In the genomic region with DNA sequence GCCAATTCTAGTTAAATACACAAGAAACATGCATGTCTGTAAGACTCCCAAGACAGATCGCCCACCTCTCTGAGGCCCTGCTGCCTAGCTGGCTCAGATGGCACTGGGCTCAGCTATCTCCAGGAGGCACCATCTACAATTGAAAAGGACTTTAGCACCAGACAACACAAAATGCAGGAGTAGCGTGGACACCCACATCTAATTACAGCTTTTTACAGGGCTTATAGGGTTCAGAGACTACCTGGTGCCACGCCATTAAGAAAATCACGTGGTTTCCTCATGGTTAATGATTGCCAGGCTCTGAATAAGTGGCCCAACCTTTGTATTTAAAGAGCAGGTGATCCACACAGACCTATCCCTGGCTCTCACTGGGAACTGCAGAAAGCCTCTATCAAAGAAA, we compare ENCODE assay signal across 9 mouse cellular contexts. TPM values are rescaled to one million over a fixed set of nuclear protein-coding genes. Genes with fewer than 3 reads are reported as not detected.
DNase-seq lines count a peak whose midpoint lies in the region; ATAC-seq and TF ChIP-seq lines count a peak whose summit lies in the region.
"Had no signal": no experiment of that assay in that cellular context is flagged by ENCODE, and none has a peak within 500 bp of the region (broad histone marks: within the 10 kb centered on the region; RNA-seq: fewer than 3 reads in every experiment).

No protein-coding gene starts in this region.

- no peak overlapping the region for H3K27ac ChIP-seq in forebrain, embryonic 11.5 days (ENCODE audit: low read depth, low read length)
- no peak overlapping the region for H3K27ac ChIP-seq in forebrain, postnatal 0 days (ENCODE audit: low read depth, low read length)
- peak overlapping the region; percentile 42; the same call in 1 of the 2 replicates for H3K27ac ChIP-seq in ES-Bruce4 (ENCODE audit: insufficient read depth, low read length)
- H3K27ac ChIP-seq in kidney, postnatal 0 days, result peak overlapping the region; percentile 61; the same call in 1 of the 2 replicates
- no peak overlapping the region for H3K27ac ChIP-seq in lung, embryonic 14.5 days (ENCODE audit: low read depth)
- H3K27ac ChIP-seq in left cerebral cortex, adult 2 months, result no peak overlapping the region

- H3K9me3 ChIP-seq in forebrain, embryonic 11.5 days (ENCODE audit: control insufficient read depth, low read length), result no peaks in the 10 kb centered on the region
- H3K9me3 ChIP-seq in forebrain, postnatal 0 days (ENCODE audit: low read length), result no peaks in the 10 kb centered on the region
- peaks cover 3% of the 10 kb centered on the region; the same call in 1 of the 2 replicates for H3K9me3 ChIP-seq in ES-Bruce4 (replicated peaks; ENCODE audit: control insufficient read depth, insufficient read depth, low read length, poor library complexity, severe bottlenecking)
- H3K9me3 ChIP-seq in kidney, postnatal 0 days (replicated peaks; ENCODE audit: low read length), result no peaks in the 10 kb centered on the region
- H3K9me3 ChIP-seq in lung, embryonic 14.5 days (ENCODE audit: low read depth, low read length), result no peaks in the 10 kb centered on the region

- no peak for TF ChIP-seq CTCF in forebrain, postnatal 0 days (IDR thresholded peaks at IDR 0.05; ENCODE audit: low read depth)
- no peak for TF ChIP-seq CTCF in ES-Bruce4 (IDR thresholded peaks at IDR 0.05; ENCODE audit: low read depth, low read length)
- no peak for TF ChIP-seq CTCF in kidney, postnatal 0 days (IDR thresholded peaks at IDR 0.05; ENCODE audit: low read depth)
- no peak for TF ChIP-seq CTCF in lung, embryonic 14.5 days (IDR thresholded peaks at IDR 0.05; ENCODE audit: low read depth)
- TF ChIP-seq CTCF in left cerebral cortex, adult 2 months (IDR thresholded peaks at IDR 0.05), result no peak

- no peak overlapping the region for H3K4me2 ChIP-seq in forebrain, embryonic 11.5 days (ENCODE audit: low read depth, low read length, severe bottlenecking)
- no peak overlapping the region for H3K4me2 ChIP-seq in forebrain, postnatal 0 days (ENCODE audit: low read depth)
- peak overlapping the region; percentile 42 for H3K4me2 ChIP-seq in kidney, postnatal 0 days (ENCODE audit: low read length)
- H3K4me2 ChIP-seq in lung, embryonic 14.5 days, result peak overlapping the region; percentile 19; the same call in 1 of the 2 replicates

- H3K4me1 ChIP-seq in forebrain, embryonic 11.5 days (replicated peaks; ENCODE audit: control insufficient read depth, insufficient read depth, low read length), result no peaks in the 10 kb centered on the region
- H3K4me1 ChIP-seq in forebrain, postnatal 0 days (ENCODE audit: insufficient read depth), result no peaks in the 10 kb centered on the region
- H3K4me1 ChIP-seq in ES-Bruce4 (ENCODE audit: control insufficient read depth, insufficient read depth, low read length), result no peaks in the 10 kb centered on the region
- H3K4me1 ChIP-seq in kidney, postnatal 0 days (replicated peaks; ENCODE audit: insufficient read depth, low read length), result no peaks in the 10 kb centered on the region
- H3K4me1 ChIP-seq in lung, embryonic 14.5 days (ENCODE audit: insufficient read depth), result no peaks in the 10 kb centered on the region

- no peak overlapping the region for H3K4me3 ChIP-seq in forebrain, embryonic 11.5 days (ENCODE audit: low read depth, low read length)
- no peak overlapping the region for H3K4me3 ChIP-seq in forebrain, postnatal 0 days (ENCODE audit: low read depth, low read length)
- H3K4me3 ChIP-seq in ES-Bruce4 (ENCODE audit: low read depth, low read length), result no peak overlapping the region
- H3K4me3 ChIP-seq in kidney, postnatal 0 days (replicated peaks; ENCODE audit: low read depth, low read length), result no peak overlapping the region
- no peak overlapping the region for H3K4me3 ChIP-seq in lung, embryonic 14.5 days (ENCODE audit: low read depth, low read length)
- no peak overlapping the region for H3K4me3 ChIP-seq in left cerebral cortex, adult 2 months

- intact Hi-C loops in left cerebral cortex, adult 2 months (cut with DNase I), result loop anchor here (1.0 to 10.0 kb wide), 4 partner anchors 174 to 398 kb away; no protein-coding TSS in a partner anchor

- H3K36me3 ChIP-seq in forebrain, embryonic 11.5 days (ENCODE audit: control insufficient read depth, insufficient read depth, low read length), result no peaks in the 10 kb centered on the region
- H3K36me3 ChIP-seq in forebrain, postnatal 0 days (ENCODE audit: insufficient read depth), result no peaks in the 10 kb centered on the region
- no peaks in the 10 kb centered on the region for H3K36me3 ChIP-seq in ES-Bruce4 (ENCODE audit: control insufficient read depth, insufficient read depth, low read length, poor library complexity, severe bottlenecking)
- H3K36me3 ChIP-seq in kidney, postnatal 0 days (ENCODE audit: insufficient read depth, low read length), result no peaks in the 10 kb centered on the region
- no peaks in the 10 kb centered on the region for H3K36me3 ChIP-seq in lung, embryonic 14.5 days (ENCODE audit: insufficient read depth)

- no peaks in the 10 kb centered on the region for H3K27me3 ChIP-seq in forebrain, embryonic 11.5 days (ENCODE audit: control insufficient read depth, insufficient read depth, low read length)
- no peaks in the 10 kb centered on the region for H3K27me3 ChIP-seq in forebrain, postnatal 0 days (ENCODE audit: insufficient read depth, low read length)
- H3K27me3 ChIP-seq in ES-Bruce4 (ENCODE audit: control insufficient read depth, insufficient read depth, low read length, poor library complexity, severe bottlenecking), result no peaks in the 10 kb centered on the region
- no peaks in the 10 kb centered on the region for H3K27me3 ChIP-seq in kidney, postnatal 0 days (ENCODE audit: insufficient read depth, low read length)
- no peaks in the 10 kb centered on the region for H3K27me3 ChIP-seq in lung, embryonic 14.5 days (ENCODE audit: insufficient read depth, low read length)

- ATAC-seq in forebrain, embryonic 11.5 days (replicated peaks; ENCODE audit: low FRiP score), result no peak
- ATAC-seq in forebrain, postnatal 0 days, result no peak
- peak; percentile 94 for ATAC-seq in kidney, postnatal 0 days (replicated peaks; ENCODE audit: low FRiP score, low read depth)
- peak; percentile 69; the same call in 1 of the 2 replicates for ATAC-seq in lung, embryonic 14.5 days (ENCODE audit: insufficient read depth)

- no peak for TF ChIP-seq POLR2A in ES-Bruce4 (IDR thresholded peaks at IDR 0.05; ENCODE audit: insufficient read depth, low read length)

- no peak for TF ChIP-seq EP300 in ES-Bruce4 (IDR thresholded peaks at IDR 0.05; ENCODE audit: insufficient read depth, low read depth, low read length)

- WGBS in forebrain, embryonic 11.5 days, result 53% methylated on average over 4 of the region's 4 CpGs
- 55% methylated on average over 4 of the region's 4 CpGs for WGBS in forebrain, postnatal 0 days
- 37% methylated on average over 4 of the region's 4 CpGs for WGBS in kidney, postnatal 0 days
- WGBS in lung, embryonic 14.5 days, result 46% methylated on average over 4 of the region's 4 CpGs

- DNase-seq in forebrain, embryonic 11.5 days (ENCODE audit: low spot score), result peak; percentile 34
- no peak for DNase-seq in forebrain, postnatal 0 days
- peak; percentile 54 for DNase-seq in kidney, postnatal 0 days (ENCODE audit: low spot score)
- peak; percentile 69 for DNase-seq in lung, embryonic 14.5 days
- no peak for DNase-seq in spleen, postnatal 14 days (ENCODE audit: low spot score in 2 of 2)
- no peak for DNase-seq in left cerebral cortex, adult 2 months (ENCODE audit: extremely low spot score in 1 of 2, low spot score in 2 of 2)
- no peak for DNase-seq in frontal cortex, adult 2 months (ENCODE audit: extremely low spot score in 1 of 2, low spot score in 1 of 2)

- no peak overlapping the region for H3K9ac ChIP-seq in forebrain, embryonic 11.5 days (ENCODE audit: low read length)
- no peak overlapping the region for H3K9ac ChIP-seq in forebrain, postnatal 0 days
- no peak overlapping the region for H3K9ac ChIP-seq in ES-Bruce4 (ENCODE audit: low read depth, poor library complexity, severe bottlenecking)
- no peak overlapping the region for H3K9ac ChIP-seq in kidney, postnatal 0 days (ENCODE audit: low read depth, low read length)
- no peak overlapping the region for H3K9ac ChIP-seq in lung, embryonic 14.5 days

RNA-seq across cellular contexts. Expression of a gene that starts 15.9 kb away (rescaled TPM):
- 142 and 160 TPM in 2 replicates for polyA plus RNA-seq in forebrain, embryonic 11.5 days (2014; fragmentation: Nextera tagmentation; extraction: Ambion mirVana)
- 63.9 and 79.9 TPM in 2 replicates for total RNA-seq in forebrain, postnatal 0 days (2014; rRNA removed)
- 39.1 and 48.9 TPM in 2 replicates for polyA plus RNA-seq in forebrain, postnatal 0 days (2015; fragmentation: Nextera tagmentation; extraction: Ambion mirVana)
- polyA plus RNA-seq in ES-Bruce4 (2011; ENCODE audit: insufficient read depth, insufficient read length, low read depth, missing spikeins), result 74.1 and 76.5 TPM in 2 replicates
- 87.4 and 93.7 TPM in 2 replicates for polyA plus RNA-seq in kidney, postnatal 0 days (2015; fragmentation: Nextera tagmentation; extraction: Ambion mirVana)
- 119 and 124 TPM in 2 replicates for polyA plus RNA-seq in lung, embryonic 14.5 days (2014; fragmentation: Nextera tagmentation; extraction: Ambion mirVana)
- total RNA-seq in left cerebral cortex, adult 2 months (2021), result 10 to 100 TPM; 19.1 to 20.6 TPM
- 26.6 and 28.1 TPM in 2 replicates for polyA plus RNA-seq in frontal cortex, adult 2 months (2012; rRNA removed)

RNA-seq across cellular contexts. Expression of a gene that starts 58.0 kb away (rescaled TPM):
- not detected in 2 replicates for polyA plus RNA-seq in forebrain, embryonic 11.5 days (2014; fragmentation: Nextera tagmentation; extraction: Ambion mirVana)
- 0.38 and 0.62 TPM in 2 replicates for total RNA-seq in forebrain, postnatal 0 days (2014; rRNA removed)
- polyA plus RNA-seq in forebrain, postnatal 0 days (2015; fragmentation: Nextera tagmentation; extraction: Ambion mirVana), result 0.30 and 0.64 TPM in 2 replicates
- polyA plus RNA-seq in ES-Bruce4 (2011; ENCODE audit: insufficient read depth, insufficient read length, low read depth, missing spikeins), result not detected in 2 replicates
- 0.21 and 0.54 TPM in 2 replicates for polyA plus RNA-seq in kidney, postnatal 0 days (2015; fragmentation: Nextera tagmentation; extraction: Ambion mirVana)
- 0.14 TPM in 1 of 2 replicates, not detected in the other for polyA plus RNA-seq in lung, embryonic 14.5 days (2014; fragmentation: Nextera tagmentation; extraction: Ambion mirVana)
- 1 to 10 TPM in 1 of 2 experiments, not detected in 1; 2.7 TPM for total RNA-seq in left cerebral cortex, adult 2 months (2021)
- polyA plus RNA-seq in frontal cortex, adult 2 months (2012; rRNA removed), result 0.64 and 0.82 TPM in 2 replicates
- polyA plus RNA-seq: hindbrain, embryonic 11.5 days had no signal

Comparison
In these comparisons a context has a peak if more than half of its experiments do, and no peak if none do; other contexts are left out.
1. DNase-seq: peak in forebrain, embryonic 11.5 days (single experiment), kidney, postnatal 0 days (single experiment) and lung, embryonic 14.5 days (single experiment); none in forebrain, postnatal 0 days (single experiment), spleen, postnatal 14 days (0 of 2), left cerebral cortex, adult 2 months (0 of 2) and frontal cortex, adult 2 months (0 of 2).
2. ATAC-seq: peak in kidney, postnatal 0 days (single experiment) and lung, embryonic 14.5 days (single experiment); none in forebrain, embryonic 11.5 days (single experiment) and forebrain, postnatal 0 days (single experiment).
3. H3K27ac ChIP-seq: peak in ES-Bruce4 (single experiment) and kidney, postnatal 0 days (single experiment); none in forebrain, embryonic 11.5 days (single experiment), forebrain, postnatal 0 days (single experiment), lung, embryonic 14.5 days (single experiment) and left cerebral cortex, adult 2 months (single experiment).
4. H3K4me2 ChIP-seq: peak in kidney, postnatal 0 days (single experiment) and lung, embryonic 14.5 days (single experiment); none in forebrain, embryonic 11.5 days (single experiment) and forebrain, postnatal 0 days (single experiment).